Mouse (Mus musculus) frontal cortex, adult (tissue): ENCODE results near the gene Tatdn3.

Source experiments
- ATAC-seq: cut with Nextera tagmentation; 2 replicates; pipeline ENCODE4 v1.9.2; 2017; ENCODE audit warnings: mild to moderate bottlenecking, moderate library complexity, mixed read lengths; ENCODE audit not compliant: low TSS enrichment

Gene Tatdn3

DNA sequence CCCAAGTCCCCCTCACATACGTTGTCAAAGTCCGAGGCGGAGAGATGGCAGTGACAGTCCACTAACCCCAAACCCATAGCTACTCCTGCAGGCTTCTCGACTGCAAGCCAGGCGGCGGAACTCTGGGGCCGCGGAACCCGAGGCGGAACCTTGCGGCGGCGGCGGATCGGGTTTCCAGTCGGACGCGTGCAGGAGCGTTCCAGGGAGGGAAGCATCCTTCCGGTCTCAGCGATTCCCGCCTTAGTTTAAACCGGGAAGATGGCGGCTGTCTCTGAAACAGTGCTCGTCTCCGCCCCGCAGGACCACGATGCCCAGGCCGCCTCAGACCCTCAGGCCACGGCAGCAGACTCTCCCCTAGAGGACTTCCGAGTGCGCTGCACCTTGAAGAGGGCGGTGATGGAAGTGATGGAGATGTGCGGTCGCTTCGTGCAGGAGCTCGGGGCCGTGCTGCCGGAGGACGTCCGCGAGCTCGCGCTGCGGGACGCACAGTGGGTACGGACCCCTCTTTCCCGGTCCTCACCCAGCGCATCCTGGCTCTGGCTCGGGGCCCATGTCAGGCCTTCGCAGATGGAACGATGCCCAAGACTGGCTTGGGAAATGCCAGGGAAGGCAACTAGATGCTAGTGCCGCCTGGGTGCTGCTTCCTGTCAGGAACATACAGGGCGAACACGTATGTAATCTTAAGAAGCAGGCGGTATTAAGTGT, at the start of gene Tatdn3, which contains the start of gene Nsl1:
Gene Tatdn3 (minus strand): TSS at position 152 of the 705 bp plus-strand sequence.
Gene Nsl1 (plus strand): TSS at position 232 of the 705 bp plus-strand sequence.
- ATAC-seq = peak; percentile 96

GRCm38 (mm10) chr1:191111146-191111545, 48.4 kb upstream of the Tatdn3 start:
- ATAC-seq = no peak

- ATAC-seq = no peak
Measured at GRCm38 (mm10) chr1:191109907-191110306, 47.2 kb upstream of the Tatdn3 start.

DNA sequence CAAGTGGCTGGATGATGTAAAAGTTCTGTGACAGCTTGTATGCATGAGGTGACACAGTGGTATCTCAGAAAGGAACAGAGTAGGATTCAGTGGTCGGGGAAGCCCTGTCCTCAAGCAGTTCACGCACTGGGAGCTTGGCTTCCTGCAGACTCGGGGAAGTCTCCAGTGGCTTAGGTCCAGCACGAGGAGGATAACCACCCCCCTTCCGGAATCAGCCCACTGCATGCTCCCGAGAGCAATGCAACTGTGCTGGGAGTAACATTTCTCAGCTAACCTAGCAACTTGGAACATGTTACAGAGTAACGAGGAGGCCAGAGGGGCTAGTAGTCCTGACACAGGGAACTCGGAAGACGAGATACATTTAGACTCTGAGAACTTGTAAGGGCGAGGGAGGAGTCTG, 44.6 kb upstream of the Tatdn3 start:
- ATAC-seq = no peak

GRCm38 (mm10) chr1:191105246-191105645, 42.5 kb upstream of the Tatdn3 start:
- no peak for ATAC-seq

DNA sequence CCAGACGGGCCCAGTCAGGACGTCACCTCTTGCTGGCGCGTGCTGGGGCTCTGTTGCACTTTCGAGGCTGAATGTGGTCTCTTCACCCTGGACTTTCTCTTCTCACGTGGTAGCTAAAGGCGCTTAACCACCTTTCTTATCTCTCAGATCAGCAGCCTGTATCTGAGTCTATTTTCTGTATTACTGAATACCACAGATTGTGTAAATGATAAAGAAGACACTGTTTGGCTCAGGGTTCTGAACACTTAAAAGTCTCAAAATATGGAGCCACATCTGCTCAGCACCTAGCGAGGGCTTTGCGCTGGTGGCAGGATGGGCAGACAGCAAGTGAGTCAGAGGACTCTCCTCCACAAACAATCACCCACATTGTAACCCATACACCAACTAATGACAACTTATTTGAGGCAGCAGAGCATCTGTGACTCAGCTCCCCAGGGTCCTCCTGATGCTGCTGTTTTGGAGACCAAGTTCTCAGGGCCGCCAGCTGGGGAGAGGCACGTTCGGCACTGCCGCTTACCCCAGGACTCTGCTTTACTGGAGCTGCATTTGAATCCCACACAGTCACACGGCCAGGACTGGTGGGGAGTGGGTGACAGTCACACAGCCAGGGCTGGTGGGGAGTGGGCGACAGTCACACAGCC, 40.1 kb upstream of the Tatdn3 start:
- ATAC-seq = no peak

GRCm38 (mm10) chr1:191099772-191100291, 37.1 kb upstream of the Tatdn3 start:
- ATAC-seq = no peak

DNA sequence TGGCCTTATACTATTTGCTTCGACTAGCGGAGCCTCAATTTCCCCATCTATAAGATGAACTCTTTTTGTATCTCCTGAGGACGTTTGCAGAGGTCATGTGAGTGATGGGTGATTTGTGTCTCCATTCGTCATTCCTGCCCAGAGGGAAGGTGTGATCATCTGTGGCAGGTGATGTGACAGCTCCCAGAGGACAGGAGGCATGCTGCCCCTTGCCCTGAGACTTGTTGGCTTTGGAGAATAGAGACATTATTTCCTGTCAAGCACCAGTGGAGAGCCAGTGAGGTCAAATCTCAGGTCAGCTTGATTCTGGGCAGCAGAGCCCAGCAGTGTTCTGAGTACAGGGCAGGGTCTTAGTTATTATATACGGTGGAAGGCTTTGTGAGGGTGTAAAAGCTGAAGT, 36.4 kb upstream of the Tatdn3 start:
- ATAC-seq = no peak

DNA sequence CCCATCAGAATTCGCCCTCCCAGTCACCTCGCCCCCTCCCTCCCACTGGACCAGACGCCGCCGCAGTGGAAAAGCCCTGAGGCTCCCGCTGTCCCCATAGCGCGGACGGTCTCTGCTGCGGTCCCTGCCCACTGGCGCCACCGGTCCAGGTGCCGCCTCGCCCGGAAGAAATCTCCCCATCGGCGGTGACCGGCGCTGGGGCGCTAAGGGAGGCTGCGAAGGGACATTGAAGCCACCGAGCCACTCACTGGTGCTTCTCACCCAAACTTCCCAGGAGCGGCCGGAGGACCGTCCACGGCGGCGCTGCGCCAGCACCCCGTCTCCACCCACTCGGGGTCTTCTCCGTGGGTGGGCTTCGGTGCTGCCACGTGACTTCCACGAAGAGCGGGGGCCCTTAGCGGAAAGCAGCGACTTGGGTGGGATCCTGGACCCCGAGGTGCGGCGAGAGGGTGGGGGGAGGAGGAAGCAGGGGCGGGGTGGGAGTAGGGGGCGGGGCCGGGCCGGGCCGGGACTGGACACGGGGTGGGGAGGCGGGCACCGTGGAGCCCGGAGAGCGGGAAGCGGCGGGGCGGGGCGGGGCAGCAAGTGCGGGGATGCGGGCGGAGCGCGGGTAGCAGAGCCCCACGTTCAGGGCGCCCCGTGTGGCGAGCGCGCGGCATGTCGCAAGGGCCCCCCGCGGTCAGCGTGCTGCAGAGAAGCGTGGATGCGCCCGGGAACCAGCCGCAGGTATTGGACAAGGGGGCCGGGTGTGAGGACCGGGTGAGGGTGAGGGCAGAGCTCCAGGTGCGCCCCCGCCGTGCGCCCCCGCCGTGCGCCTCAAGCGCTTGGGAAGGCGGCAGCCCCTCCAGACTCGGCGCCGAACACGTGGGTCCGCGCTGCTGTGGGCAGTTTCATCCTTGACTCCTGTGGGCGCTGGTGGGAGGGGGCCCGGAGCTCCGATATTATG, 35.3 kb upstream of the Tatdn3 start, which contains the start of gene Batf3:
Gene Batf3 (plus strand): TSS at position 46 of the 946 bp plus-strand sequence.
- peak; percentile 45; the same call in 1 of the 2 replicates for ATAC-seq

- no peak for ATAC-seq
Measured at GRCm38 (mm10) chr1:191096871-191097681, 34.3 kb upstream of the Tatdn3 start.

- peak; percentile 27; the same call in 1 of the 2 replicates for ATAC-seq
Measured at GRCm38 (mm10) chr1:191095019-191095418, 32.3 kb upstream of the Tatdn3 start.

DNA sequence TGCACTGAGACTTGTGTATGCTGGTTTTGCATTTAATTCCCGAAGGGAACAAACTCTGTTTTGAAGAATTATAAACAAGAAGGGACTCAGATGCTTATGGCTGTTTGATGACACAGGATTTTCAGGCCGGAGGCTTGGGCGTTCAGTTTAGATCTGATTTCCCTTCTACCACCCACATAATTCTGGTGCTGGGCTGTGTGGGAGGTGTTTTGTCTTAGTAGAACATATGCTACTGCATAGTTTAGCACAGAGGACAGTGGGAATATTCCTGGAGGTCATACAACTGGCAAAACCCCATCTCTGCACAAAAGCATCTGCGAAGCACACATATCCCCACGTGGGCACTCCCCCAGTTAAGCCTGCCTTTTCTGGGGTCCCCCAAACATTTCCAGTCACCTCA, 30.8 kb upstream of the Tatdn3 start:
- ATAC-seq = peak; percentile 83

- no peak for ATAC-seq
Measured at GRCm38 (mm10) chr1:191092050-191092449, 29.3 kb upstream of the Tatdn3 start.

DNA sequence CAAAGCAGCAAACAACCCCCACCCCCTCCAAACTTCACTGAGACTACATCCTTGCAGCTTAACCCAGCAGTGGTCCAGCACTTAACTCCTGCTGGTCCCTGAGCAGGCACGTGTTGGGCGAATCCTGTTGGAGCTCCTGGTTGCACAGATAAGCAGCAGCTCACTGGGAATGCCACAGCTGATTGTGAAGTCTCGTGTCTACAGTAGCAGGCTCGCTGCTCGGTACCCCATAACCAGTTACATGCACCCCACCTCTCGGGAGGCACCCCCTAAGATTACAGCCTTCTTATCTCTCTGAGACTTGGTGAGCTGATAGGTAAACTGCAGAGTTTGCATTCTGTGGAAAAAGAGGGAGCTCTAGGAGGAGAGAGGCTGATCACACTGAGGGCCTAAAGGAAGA, 26.6 kb upstream of the Tatdn3 start:
- ATAC-seq = no peak

GRCm38 (mm10) chr1:191087955-191088354, 25.2 kb upstream of the Tatdn3 start:
- no peak for ATAC-seq

DNA sequence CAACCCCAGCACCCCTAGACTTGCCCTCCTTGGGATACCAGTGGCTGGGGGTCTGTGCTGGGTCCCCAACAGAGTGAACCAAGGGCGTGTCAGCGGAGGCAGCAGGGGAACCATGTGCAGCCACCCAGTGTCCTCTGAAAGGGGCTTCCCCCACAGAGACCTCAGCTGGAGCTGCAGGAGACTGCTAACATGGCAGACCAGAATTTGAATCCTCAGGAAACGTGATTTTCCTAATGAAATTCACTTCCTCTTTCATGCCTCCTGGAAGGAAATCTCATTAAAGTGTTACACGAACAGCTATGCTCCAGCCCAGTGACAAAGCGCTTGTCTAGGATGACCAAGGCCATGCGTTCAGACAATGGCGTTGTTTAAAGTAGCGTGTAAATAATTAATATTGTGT, 24.2 kb upstream of the Tatdn3 start:
- ATAC-seq = no peak

GRCm38 (mm10) chr1:191086304-191086878, 23.7 kb upstream of the Tatdn3 start:
- no peak for ATAC-seq

DNA sequence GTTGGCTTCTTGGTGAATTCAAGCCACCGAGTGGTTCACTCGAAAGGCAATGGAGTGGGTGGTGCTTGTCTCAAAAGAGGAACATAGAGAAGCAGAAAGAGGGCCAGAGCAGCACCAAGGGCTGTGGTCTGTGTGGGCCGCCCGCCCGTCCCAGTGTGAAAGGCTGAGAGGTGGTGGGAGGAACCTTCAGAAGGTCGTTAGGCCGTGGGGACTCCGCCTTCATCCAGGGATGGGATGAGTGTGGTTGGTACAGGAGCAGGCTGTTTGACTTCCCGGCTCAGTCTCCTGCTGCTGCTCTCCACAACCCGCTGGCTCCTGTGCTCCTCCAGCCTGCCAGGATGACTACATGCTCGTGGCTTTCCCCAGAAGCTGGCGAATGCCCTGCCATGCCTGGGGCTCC, 22.9 kb upstream of the Tatdn3 start:
- no peak for ATAC-seq

GRCm38 (mm10) chr1:191084951-191085559, 22.3 kb upstream of the Tatdn3 start:
- no peak for ATAC-seq

GRCm38 (mm10) chr1:191083230-191083629, 20.5 kb upstream of the Tatdn3 start:
- ATAC-seq = no peak
